Mouse (Mus musculus) heart, postnatal 25 days (tissue): ENCODE data around the gene Tomm34. TPM values are rescaled to one million over a fixed set of nuclear protein-coding genes. Genes with fewer than 3 reads are reported as not detected.

Experiments used
- DNase-seq: peaks from one replicate; pipeline ENCODE4 v3.0.0; 2022; ENCODE audit warnings: low spot score
- intact Hi-C: fragments of 180-260 bp; cut with DNase I; formaldehyde crosslinking; loops from one replicate; pipeline ENCODE4 v1.15.1; 2025
- total RNA-seq, 2 experiments: library from RNA; stranded (reverse); gene quantifications; 2 replicates each; pipeline ENCODE4 v1.2.3; 2021

Tomm34 gene
- 10 to 100 TPM; 17.8 to 18.7 TPM for total RNA-seq

- DNase-seq: peak; percentile 92
- intact Hi-C loops: loop anchor here (5.0 kb wide), 1 partner anchor 79 kb away; the partner anchor contains the start of gene Ywhab
Measured at GRCm38 (mm10) chr2:164070765-164071436, at the start of gene Tomm34. Tomm34 (minus strand) TSS chr2:164071169.

GRCm38 (mm10) chr2:164119503-164119902 is 48.5 kb upstream of the Tomm34 start:
- no peak for DNase-seq
- intact Hi-C loops: no loop called here

- intact Hi-C loops: no loop called here
- no peak for DNase-seq
Measured at GRCm38 (mm10) chr2:164115531-164115930, 44.6 kb upstream of the Tomm34 start.

- intact Hi-C loops: no loop called here
Measured at GRCm38 (mm10) chr2:164114051-164114450, 43.1 kb upstream of the Tomm34 start.

GRCm38 (mm10) chr2:164111546-164111945 is 40.6 kb upstream of the Tomm34 start:
- intact Hi-C loops: no loop called here
- DNase-seq: no peak

More at GRCm38 (mm10) chr2:164114051-164114450, 43.1 kb upstream of the Tomm34 start:
- DNase-seq: no peak

- DNase-seq: no peak
- intact Hi-C loops: loop anchor here (5.0 to 10.0 kb wide), 2 partner anchors 239 to 416 kb away; no protein-coding TSS in a partner anchor
Measured at GRCm38 (mm10) chr2:164108501-164108900, 37.5 kb upstream of the Tomm34 start.

- DNase-seq: no peak
- intact Hi-C loops: loop anchor here (5.0 to 10.0 kb wide), 2 partner anchors 240 to 418 kb away; no protein-coding TSS in a partner anchor
Measured at GRCm38 (mm10) chr2:164107125-164107874, 36.3 kb upstream of the Tomm34 start.

GRCm38 (mm10) chr2:164106287-164107035 is 35.5 kb upstream of the Tomm34 start:
- intact Hi-C loops: loop anchor here (5.0 to 10.0 kb wide), 2 partner anchors 241 to 418 kb away; no protein-coding TSS in a partner anchor
- DNase-seq: no peak

GRCm38 (mm10) chr2:164103501-164103900 is 32.5 kb upstream of the Tomm34 start:
- intact Hi-C loops: loop anchor here (1.0 to 10.0 kb wide), 4 partner anchors 77 to 421 kb away; partner anchors contain the start of gene Slpi
- DNase-seq: peak; percentile 13

GRCm38 (mm10) chr2:164102366-164102765 is 31.4 kb upstream of the Tomm34 start:
- intact Hi-C loops: loop anchor here (2.0 to 10.0 kb wide), 3 partner anchors 78 to 422 kb away; partner anchors contain the start of gene Slpi
- DNase-seq: no peak

GRCm38 (mm10) chr2:164101936-164102335 is 31.0 kb upstream of the Tomm34 start:
- intact Hi-C loops: loop anchor here (2.0 to 10.0 kb wide), 3 partner anchors 79 to 423 kb away; partner anchors contain the start of gene Slpi
- DNase-seq: no peak

GRCm38 (mm10) chr2:164098603-164099250 is 27.8 kb upstream of the Tomm34 start:
- intact Hi-C loops: no loop called here
- DNase-seq: no peak

GRCm38 (mm10) chr2:164094152-164094551 is 23.2 kb upstream of the Tomm34 start:
- intact Hi-C loops: no loop called here

GRCm38 (mm10) chr2:164089508-164089907 is 18.5 kb upstream of the Tomm34 start:
- intact Hi-C loops: no loop called here

More at GRCm38 (mm10) chr2:164094152-164094551, 23.2 kb upstream of the Tomm34 start:
- no peak for DNase-seq

GRCm38 (mm10) chr2:164087416-164088017 is 16.5 kb upstream of the Tomm34 start:
- intact Hi-C loops: no loop called here
- no peak for DNase-seq

More at GRCm38 (mm10) chr2:164089508-164089907, 18.5 kb upstream of the Tomm34 start:
- DNase-seq: no peak

GRCm38 (mm10) chr2:164084342-164084700 is 13.4 kb upstream of the Tomm34 start:
- DNase-seq: no peak
- intact Hi-C loops: no loop called here

- intact Hi-C loops: no loop called here
- no peak for DNase-seq
Measured at GRCm38 (mm10) chr2:164083609-164084341, 12.8 kb upstream of the Tomm34 start.

GRCm38 (mm10) chr2:164082175-164082574 is 11.2 kb upstream of the Tomm34 start:
- no peak for DNase-seq
- intact Hi-C loops: no loop called here
